Mouse (Mus musculus) cerebellum, adult 9-10 months (tissue): Measurements from ENCODE around the gene Tpm1.
A peak's percentile ranks its signal among the peaks of the same experiment; 100 is the strongest.

Source experiments
- DNase-seq: peaks from one replicate; pipeline ENCODE4 v3.0.0; 2022

The Tpm1 gene

GRCm38 (mm10) chr9:67049086-67049824, at the start of gene Tpm1:
Gene Tpm1, minus strand, starts transcription at chr9:67049406.
- peak; percentile 62 for DNase-seq

DNA sequence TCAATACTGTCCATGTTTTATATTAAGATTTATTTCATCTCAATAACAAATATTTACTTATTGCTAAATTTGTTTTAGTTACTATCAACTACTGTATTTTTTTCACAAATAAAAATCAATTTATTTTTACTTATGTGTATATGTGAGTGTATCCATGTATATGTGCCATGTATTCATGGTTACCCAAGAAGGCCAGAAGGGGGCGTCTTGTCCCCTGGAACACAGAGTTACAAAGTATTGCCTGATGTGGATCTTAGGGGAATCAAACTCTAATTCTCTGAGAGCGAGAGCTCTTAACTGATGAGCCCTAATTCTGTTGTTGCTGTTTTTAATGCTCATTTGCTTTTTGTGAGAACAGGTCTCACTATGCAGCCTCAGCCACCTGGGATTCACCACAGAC, 45.2 kb upstream of the Tpm1 start:
- DNase-seq: no peak

GRCm38 (mm10) chr9:67092210-67092609, 43.0 kb upstream of the Tpm1 start:
- no peak for DNase-seq

- no peak for DNase-seq
Observed at GRCm38 (mm10) chr9:67091598-67091997, 42.4 kb upstream of the Tpm1 start.

DNA sequence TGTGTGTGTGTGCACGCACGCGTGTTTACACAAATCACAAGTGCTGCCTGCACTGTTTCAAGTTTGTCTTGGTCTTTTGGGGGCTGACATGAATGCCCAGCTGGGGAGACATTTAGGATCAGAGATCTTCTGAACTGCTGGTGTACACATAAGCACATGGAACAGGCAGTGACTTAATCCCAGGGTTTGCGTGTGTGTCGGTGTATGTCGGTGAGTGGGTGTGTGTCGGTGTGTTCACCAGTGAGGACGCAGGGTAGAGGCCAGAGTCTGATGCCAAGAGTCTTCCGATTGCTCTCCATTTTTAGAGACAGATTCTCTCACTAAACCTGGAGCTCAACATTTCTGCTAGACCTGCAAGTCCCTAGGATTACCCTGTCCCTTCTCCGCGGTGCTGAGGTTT, 41.9 kb upstream of the Tpm1 start:
- no peak for DNase-seq

DNA sequence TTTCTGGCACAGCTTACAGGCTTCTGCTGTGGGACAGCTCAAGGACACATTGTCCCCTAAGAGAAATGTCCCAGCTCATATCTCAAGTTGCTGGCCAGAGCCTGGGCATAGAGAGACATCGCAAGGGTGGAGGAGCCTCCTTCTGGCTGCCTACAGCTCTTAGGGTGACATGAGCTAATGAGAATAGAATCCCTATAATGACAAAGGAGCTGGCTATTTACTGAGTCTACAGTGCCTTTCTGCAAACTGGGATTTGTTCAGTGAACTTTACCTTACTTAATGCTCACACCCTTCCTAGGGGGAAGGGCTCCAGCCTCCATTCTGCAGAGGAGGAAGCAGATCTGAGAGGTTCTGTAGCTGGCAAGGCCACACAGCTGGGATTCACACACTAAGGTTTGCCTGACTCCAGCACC, 41.4 kb upstream of the Tpm1 start:
- no peak for DNase-seq

DNA sequence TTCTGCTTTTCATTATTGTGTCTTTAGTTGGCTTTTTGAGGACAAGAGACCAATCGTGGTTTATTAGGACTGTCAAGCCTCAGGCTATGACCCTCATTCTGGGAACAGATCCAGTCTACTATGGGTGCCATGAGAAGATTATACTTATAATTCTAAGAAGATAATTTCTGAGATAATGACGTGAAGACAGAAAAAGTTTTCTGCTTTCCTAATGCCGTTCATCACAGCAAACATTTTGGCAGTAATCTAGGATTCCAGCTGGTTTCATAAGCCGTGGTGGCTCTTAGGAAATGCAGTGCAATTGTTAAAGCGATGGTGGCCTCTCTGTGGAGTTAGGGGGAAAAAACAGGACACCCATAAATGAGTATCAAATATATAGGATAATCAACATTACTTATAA, 40.0 kb upstream of the Tpm1 start:
- DNase-seq: no peak

DNA sequence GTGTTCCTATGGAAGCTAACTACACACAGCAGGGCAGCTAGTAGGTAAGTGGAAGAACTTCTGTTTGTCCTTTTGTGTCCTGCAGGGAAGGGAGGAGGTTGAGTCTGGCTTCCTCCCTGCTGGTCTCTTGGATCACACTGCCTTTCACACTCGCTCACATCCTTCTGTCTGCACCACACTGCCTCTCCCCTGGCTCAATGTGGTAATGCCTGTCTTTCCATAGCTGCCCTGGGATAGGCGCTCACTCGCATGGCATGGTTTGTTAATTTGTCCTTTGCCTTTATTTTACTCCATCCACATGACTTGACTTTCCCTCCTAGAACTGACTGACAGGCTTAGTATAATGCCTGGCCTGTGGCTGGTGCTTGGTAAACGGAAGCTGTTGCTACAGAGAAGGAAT, 34.6 kb upstream of the Tpm1 start:
- no peak for DNase-seq

DNA sequence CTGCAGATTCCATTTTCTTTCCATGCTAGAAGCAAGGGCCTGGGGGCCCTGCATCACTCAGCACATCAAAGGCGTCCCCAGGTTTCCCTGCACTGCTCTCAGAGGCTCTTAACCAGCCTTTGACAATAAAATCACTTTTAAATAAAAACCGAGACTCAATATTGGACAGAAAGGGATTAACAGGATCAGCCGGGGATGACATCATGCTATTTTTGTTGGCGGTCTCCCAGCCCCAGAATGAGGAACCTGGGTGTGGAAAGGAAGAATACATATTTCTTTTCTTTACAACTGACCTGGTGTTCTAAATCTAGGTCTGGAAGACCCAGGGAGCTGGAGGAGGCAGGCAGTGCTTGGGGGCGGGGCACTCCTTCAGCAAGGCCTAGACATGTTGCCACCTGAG, 32.5 kb upstream of the Tpm1 start:
- no peak for DNase-seq

DNA sequence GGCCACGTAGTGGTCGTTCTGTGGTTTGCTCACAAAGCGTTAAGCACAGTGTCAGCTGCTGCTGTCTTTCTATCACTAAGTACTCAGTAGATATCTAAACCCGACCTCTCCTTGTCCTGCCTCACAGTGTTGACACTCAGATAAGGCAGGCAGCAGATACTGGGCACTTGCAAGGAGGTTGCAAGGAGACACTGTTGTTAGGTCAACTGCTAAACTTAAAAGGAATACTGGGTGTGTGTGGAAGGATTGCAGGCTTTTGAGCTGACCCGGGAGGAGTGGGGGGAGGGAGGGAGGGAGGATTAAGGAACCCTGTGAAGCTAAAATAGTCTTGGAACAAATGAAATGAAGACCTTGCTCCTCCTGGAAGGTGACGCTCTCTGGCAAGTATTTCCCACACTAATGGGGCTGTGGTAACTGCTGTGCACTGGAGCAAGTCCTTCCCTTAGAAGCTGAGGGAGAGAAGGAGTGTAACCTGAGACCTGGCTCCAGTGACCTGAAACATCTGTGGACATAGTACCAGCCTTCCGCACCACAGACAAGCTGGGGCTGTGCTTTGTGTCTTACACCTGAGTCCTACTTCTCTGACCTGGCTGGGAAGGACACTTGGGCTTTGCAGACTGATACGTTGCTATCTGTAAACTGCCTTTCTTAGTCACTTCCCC, 28.6 kb upstream of the Tpm1 start:
- DNase-seq: no peak

DNA sequence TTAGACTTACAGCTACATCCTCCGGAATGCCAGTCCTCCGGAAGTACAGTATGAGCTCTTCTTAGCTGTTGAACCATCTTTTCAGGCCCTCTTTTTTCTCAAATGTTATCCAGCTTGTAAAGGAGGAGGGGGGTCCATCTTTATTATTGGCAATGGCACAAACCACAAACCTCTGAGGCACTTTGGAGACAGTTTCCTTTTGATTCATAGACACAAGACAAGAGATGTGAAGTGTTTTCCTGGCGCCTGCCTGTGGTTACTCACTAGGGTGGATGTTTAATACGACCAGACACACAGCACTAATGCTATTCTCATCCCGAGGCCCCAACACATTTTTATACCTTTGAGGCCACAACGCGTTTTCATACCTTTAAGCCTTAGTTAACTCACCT, 28.1 kb upstream of the Tpm1 start:
- no peak for DNase-seq

DNA sequence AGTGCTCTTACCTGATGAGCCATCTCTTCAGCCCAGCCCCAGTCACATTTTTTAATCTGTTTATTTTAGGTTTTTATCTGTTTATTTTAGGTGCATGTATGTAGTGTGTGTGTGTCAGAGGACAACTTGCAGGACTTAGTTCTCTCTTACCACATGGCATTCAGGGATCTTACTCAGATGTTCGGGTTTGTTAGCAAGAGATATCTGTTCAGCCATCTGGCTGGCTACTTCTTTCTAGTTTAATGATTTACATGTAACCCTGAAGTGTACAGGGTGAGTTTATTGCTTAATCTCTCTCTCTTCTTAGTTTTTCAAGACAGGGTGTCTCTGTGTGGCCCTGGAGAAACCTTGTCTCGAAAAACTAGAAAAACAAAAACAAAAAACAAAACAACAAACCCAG, 23.0 kb upstream of the Tpm1 start:
- DNase-seq: no peak

- DNase-seq: no peak
Observed at GRCm38 (mm10) chr9:67071596-67071995, 22.4 kb upstream of the Tpm1 start.

DNA sequence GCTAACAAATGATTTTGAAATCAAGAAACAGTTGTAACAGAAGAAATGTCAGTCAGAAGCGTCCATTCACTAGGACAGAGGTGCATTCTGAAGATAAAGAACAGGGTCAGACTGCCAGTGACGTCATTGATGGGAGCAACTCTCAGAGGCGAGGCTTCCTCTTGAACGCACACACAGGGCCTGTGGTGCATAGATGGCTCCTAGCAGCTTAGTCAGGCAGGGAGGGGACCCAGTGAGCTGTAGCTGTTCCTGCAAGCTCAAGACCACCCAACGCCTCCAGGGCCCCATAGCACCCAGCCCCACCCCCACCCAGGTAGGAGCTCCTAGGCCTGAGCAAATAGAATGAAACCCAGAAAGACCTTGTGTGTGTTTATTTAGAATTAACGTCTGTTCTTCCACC, 21.9 kb upstream of the Tpm1 start:
- no peak for DNase-seq

DNA sequence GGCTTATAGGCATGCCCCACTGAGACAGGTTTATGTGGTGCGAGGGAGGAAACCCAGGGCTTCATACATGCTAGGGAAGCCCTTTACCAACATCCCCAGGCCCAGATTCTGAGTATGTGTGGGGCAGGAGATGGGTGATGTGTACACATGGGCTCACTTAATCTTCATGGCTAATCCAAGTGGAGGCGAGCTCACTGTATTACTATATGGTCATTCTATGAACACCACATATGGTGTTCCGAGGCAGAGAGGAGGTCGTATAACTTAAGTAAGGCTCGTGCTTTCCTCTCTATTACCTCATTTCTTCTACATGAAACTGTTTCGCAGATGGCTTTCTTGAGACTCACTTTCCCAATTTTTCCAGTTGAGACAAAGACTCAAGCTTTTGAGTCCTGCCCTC, 17.4 kb upstream of the Tpm1 start:
- DNase-seq: no peak

DNA sequence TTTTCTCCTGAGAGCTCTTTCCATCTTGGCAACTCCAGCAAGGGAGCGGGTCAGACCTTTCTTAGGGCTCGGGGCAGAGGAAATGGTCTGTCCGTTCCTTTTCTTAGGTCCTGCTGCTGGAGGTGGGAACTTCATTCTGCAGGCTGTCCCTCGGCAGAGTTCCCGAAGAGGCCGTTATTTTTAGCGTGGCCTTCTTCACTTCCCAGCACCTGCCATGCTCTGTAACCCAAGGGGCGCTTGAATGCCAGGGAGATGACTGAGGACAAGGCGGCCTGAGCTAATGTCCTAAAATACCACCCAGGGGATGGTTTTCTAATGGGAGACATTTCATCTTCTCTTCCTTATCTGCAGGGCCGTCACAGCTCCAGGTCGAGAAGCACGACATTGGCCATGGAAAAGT, 10.5 kb upstream of the Tpm1 start:
- no peak for DNase-seq

DNA sequence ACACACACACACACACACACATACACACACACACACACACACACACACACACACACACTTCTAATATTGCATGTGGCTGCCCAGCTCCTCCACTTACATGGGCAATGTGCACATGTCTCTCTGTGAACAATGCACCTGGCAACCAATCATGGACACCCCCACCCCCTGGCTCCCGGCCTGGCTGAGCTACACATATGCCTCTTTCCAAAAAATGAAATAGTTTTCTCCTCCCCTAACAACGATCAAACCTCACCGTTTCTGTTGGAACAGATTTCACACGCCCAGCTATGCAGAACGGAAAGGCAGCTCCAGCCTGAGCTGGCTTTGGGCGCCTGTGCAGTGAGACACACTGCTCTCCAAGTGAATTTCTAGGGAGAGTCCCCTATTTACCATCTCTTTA, 9.2 kb upstream of the Tpm1 start:
- DNase-seq: no peak

- DNase-seq: no peak
Observed at GRCm38 (mm10) chr9:67050736-67051337, 1.6 kb upstream of the Tpm1 start.

- no peak for DNase-seq
Observed at GRCm38 (mm10) chr9:67049836-67050235, 630 bp upstream of the Tpm1 start.

DNA sequence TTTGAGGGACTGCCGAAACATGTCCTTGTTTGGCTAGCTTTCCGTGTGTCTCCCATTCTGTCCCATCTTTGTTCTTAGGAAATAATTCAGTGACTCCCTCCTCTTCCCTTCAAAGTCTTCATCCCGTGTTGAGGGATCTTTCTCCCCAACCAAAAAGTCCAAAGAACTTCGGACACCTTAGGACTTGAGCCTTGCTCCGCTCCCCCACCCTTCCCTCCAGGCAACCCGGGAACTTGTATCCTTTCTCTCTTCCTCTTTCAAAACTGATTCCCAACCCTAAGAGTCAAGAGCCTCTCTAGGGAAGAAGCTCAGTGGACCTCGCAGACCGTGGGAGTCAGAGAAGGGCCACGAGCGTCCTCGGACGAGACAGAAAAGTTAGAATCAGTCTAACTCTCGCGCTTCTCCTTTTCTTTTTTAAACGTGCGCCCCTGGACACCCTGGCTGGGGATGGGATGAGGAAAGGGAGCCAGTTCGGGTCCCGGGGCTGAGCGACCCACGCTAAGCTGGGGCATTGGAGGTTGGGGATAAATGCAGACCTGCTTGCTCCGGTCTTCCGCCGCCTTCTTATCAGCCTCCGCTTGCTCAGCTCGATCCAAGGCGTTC, 622 bp downstream of the Tpm1 start:
- no peak for DNase-seq

GRCm38 (mm10) chr9:67047606-67048482, 1.4 kb downstream of the Tpm1 start:
- no peak for DNase-seq

GRCm38 (mm10) chr9:67046881-67047605, 2.2 kb downstream of the Tpm1 start:
- no peak for DNase-seq
